Mouse (Mus musculus) embryonic facial prominence, embryonic 14.5 days (tissue): ENCODE results near the gene Rcbtb2. TPM values are rescaled to one million over a fixed set of nuclear protein-coding genes. Genes with fewer than 3 reads are reported as not detected.

Experiments
- ATAC-seq: fragments of 200-750 bp; cut with Nextera tagmentation; 2 replicates; pipeline ENCODE4 v1.8.0; 2017; ENCODE audit warnings: low read depth, moderate number of reproducible peaks, moderate TSS enrichment
- DNase-seq: peaks from one replicate; pipeline ENCODE4 v3.0.0-alpha.2; 2015; ENCODE audit warnings: low spot score
- H3K27ac ChIP-seq: fragments of 300-500 bp; sonication (generic); replicated peaks from 2 replicates; pipeline ENCODE4 v1.5.1; 2014; ENCODE audit warnings: low read depth, mild to moderate bottlenecking, low read length, moderate library complexity
- H3K27me3 ChIP-seq: fragments of 300-500 bp; sonication (generic); replicated peaks from 2 replicates; pipeline ENCODE4 v1.6.1; 2014; ENCODE audit warnings: low read length; ENCODE audit not compliant: control insufficient read depth, insufficient read depth
- H3K36me3 ChIP-seq: fragments of 300-500 bp; sonication (generic); 2 replicates; pipeline ENCODE4 v1.6.1; 2014; ENCODE audit warnings: low read length, mixed read lengths; ENCODE audit not compliant: control insufficient read depth, insufficient read depth
- H3K4me1 ChIP-seq: fragments of 300-500 bp; sonication (generic); 2 replicates; pipeline ENCODE4 v1.6.1; 2014; ENCODE audit warnings: antibody characterized with exemption, low read length; ENCODE audit not compliant: control insufficient read depth, insufficient read depth
- H3K4me2 ChIP-seq: fragments of 300-500 bp; sonication (generic); 2 replicates; pipeline ENCODE4 v1.6.1; 2014; ENCODE audit warnings: low read depth, mild to moderate bottlenecking, low read length, moderate library complexity, mixed read lengths
- H3K4me3 ChIP-seq: fragments of 300-500 bp; sonication (generic); 2 replicates; pipeline ENCODE4 v1.5.1; 2014; ENCODE audit warnings: low read depth, mild to moderate bottlenecking, low read length
- H3K9ac ChIP-seq: fragments of 300-500 bp; sonication (generic); 2 replicates; pipeline ENCODE4 v1.6.1; 2014; ENCODE audit warnings: low read depth, mild to moderate bottlenecking, low read length, moderate library complexity, mixed read lengths
- H3K9me3 ChIP-seq: fragments of 300-500 bp; sonication (generic); 2 replicates; pipeline ENCODE4 v1.6.1; 2016; ENCODE audit warnings: low read length; ENCODE audit not compliant: control insufficient read depth
- WGBS: fragments of 180-500 bp; shearing (Covaris S2); extraction: QIAGEN DNeasy Blood & Tissue Kit; methylation state at CpG from one replicate; pipeline ENCODE4 v1.1.7; 2014; 5-methylcytosine and 5-hydroxymethylcytosine counted together
- polyA plus RNA-seq: library from polyadenylated mRNA; unstranded; fragments of >200 nt; fragmentation: Nextera tagmentation; extraction: Ambion mirVana; gene quantifications from 2 replicates; pipeline ENCODE4 v1.2.1, GENCODE M21; 2014

Rcbtb2 gene
- polyA plus RNA-seq, 1 experiment from 2014 or later, result 86.4 TPM

DNA sequence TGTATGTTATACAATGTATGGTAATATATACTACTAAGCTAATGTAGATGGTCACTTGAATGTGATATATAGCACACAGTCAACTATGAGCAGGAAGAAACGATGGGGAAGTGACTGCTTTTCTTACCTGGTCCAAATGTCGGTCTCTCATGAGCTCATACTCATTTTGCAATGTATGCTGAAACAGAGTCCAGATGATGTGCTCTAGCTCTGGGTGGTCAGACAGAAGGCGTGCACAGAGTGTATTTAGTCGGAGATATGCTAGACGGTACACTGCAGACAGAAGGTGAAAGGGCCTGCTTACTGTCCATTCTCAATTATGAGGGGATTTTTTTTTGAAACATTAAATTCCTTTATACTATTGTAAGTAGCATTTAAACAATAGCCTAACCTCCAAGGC lies 88.6 kb downstream of the Rcbtb2 start:
- Histone ChIP-seq H3K27me3 (no peaks in the 10 kb centered on the region), H3K9ac (no peak overlapping the region), H3K36me3 (peaks cover 12% of the 10 kb centered on the region), H3K4me2 (no peak overlapping the region), H3K27ac (no peak overlapping the region), H3K9me3 (no peaks in the 10 kb centered on the region), H3K4me1 (no peaks in the 10 kb centered on the region), H3K4me3 (no peak overlapping the region)
- WGBS, result 86% methylated on average over 5 of the region's 5 CpGs
- DNase-seq (no peak), ATAC-seq (no peak)

- Histone ChIP-seq H3K9me3 (no peaks in the 10 kb centered on the region), H3K27me3 (no peaks in the 10 kb centered on the region), H3K27ac (no peak overlapping the region), H3K4me2 (no peak overlapping the region), H3K4me3 (no peak overlapping the region), H3K9ac (no peak overlapping the region), H3K4me1 (no peaks in the 10 kb centered on the region), H3K36me3 (peaks cover 6% of the 10 kb centered on the region)
- DNase-seq (no peak), ATAC-seq (no peak)
- WGBS, result 93% methylated on average over 1 of the region's 1 CpGs
Observed at GRCm38 (mm10) chr14:73217062-73217461, 94.2 kb downstream of the Rcbtb2 start.

DNA sequence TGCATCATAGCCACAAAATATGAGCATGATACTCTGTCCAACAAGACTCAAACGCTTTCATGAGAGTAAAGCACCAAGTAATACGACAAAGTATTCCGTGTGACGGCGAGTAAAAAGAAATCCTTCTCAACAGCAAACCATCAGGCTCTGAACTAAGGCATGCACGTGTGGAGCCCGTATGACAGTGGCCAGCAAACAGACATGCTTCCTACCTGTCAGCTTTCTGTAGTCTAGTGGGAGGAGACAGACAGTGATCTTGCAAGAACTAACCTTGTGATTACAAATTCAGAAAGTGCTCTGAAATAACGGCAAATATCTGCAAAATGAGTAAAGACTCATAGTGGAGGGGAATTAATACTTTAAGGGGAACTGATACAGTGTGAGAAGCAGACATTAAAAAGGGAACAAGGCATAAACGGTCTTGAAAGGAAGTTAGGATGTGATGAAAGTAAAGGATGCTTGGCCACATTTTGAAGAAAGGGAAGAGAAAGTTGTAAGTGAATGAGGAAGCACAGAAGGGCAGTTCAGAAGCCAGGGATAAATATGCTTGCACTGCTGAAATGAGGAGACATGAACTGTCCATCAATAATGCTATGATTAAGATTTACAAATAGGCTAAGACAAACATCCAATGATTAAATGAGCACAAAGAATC lies 99.6 kb downstream of the Rcbtb2 start:
- DNase-seq (no peak), ATAC-seq (no peak)
- Histone ChIP-seq H3K27me3 (no peaks in the 10 kb centered on the region), H3K4me1 (peaks cover 5% of the 10 kb centered on the region; the same call in 1 of the 2 replicates), H3K36me3 (no peaks in the 10 kb centered on the region), H3K4me2 (no peak overlapping the region), H3K9me3 (no peaks in the 10 kb centered on the region), H3K27ac (no peak overlapping the region), H3K9ac (no peak overlapping the region), H3K4me3 (no peak overlapping the region)
- 82% methylated on average over 9 of the region's 9 CpGs for WGBS

GRCm38 (mm10) chr14:73226346-73226745 lies 103.5 kb downstream of the Rcbtb2 start:
- Histone ChIP-seq H3K4me1 (peaks cover 8% of the 10 kb centered on the region; the same call in 1 of the 2 replicates), H3K4me2 (no peak overlapping the region), H3K36me3 (no peaks in the 10 kb centered on the region), H3K27me3 (no peaks in the 10 kb centered on the region), H3K9me3 (no peaks in the 10 kb centered on the region), H3K27ac (no peak overlapping the region), H3K9ac (no peak overlapping the region), H3K4me3 (no peak overlapping the region)
- 60% methylated on average over 3 of the region's 3 CpGs for WGBS
- ATAC-seq (peak; percentile 74), DNase-seq (peak; percentile 52)

DNA sequence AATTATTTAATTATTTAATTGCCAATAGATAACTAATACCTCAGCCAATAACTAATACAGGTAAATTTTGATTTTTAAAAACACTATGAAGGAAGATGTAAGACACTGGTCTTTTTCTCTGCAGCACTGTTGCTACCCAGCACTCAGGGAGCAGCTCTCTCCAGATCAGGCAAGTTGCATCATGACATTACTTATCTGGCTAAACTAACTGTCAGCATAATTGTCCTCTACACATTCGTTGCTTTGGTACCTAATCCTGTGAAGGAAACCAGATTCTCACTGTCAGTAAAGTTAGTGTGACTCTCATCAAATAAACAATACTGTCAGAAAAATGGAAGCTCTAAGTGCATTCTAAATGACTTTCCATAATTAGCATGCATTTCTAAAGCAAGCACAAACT lies 104.0 kb downstream of the Rcbtb2 start:
- Histone ChIP-seq H3K27ac (no peak overlapping the region), H3K36me3 (no peaks in the 10 kb centered on the region), H3K4me1 (peaks cover 13% of the 10 kb centered on the region; the same call in 1 of the 2 replicates), H3K9ac (no peak overlapping the region), H3K4me2 (no peak overlapping the region), H3K27me3 (no peaks in the 10 kb centered on the region), H3K9me3 (no peaks in the 10 kb centered on the region), H3K4me3 (no peak overlapping the region)
- 25% methylated on average over 1 of the region's 1 CpGs for WGBS
- ATAC-seq (peak; percentile 72), DNase-seq (peak; percentile 52)

- H3K4me1 ChIP-seq, result peaks cover 20% of the 10 kb centered on the region
- ATAC-seq (peak; percentile 31; the same call in 1 of the 2 replicates), DNase-seq (peak; percentile 65)
- H3K4me3 ChIP-seq, result no peak overlapping the region
- H3K27ac ChIP-seq, result peak overlapping the region; percentile 44; the same call in 1 of the 2 replicates
- peaks cover 3% of the 10 kb centered on the region; the same call in 1 of the 2 replicates for H3K9me3 ChIP-seq
- H3K4me2 ChIP-seq, result no peak overlapping the region
- no peaks in the 10 kb centered on the region for H3K36me3 ChIP-seq
- 21% methylated on average over 5 of the region's 5 CpGs for WGBS
- H3K27me3 ChIP-seq, result no peaks in the 10 kb centered on the region
- no peak overlapping the region for H3K9ac ChIP-seq
Observed at GRCm38 (mm10) chr14:73231286-73231982, 108.6 kb downstream of the Rcbtb2 start.

DNA sequence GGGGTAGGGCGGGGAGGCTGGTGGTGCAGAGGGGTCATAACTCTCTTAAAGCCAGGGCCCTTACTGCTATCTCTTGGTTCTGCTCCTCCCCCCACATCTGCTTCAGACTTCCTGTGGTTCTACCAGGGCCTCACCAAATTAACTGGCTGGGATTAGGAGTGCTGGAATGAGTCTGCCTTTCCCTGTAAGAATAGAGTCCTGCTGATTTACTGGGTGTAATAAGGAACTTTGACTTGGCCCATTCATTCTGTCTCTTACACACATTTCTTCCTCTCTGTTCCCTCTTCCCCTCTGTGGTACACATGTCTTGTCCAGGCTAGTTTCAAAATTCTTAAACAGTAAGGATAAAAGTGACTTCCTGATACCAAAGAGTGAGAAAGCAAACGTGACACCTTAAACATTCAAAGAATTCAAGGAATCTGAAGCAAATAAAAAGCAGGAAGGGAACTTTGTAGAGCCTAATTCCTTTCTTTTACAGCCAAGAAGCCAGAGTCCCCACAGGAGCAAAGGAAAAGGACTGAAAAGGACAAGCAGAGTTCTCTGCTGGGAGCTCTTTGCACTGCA lies 111.7 kb downstream of the Rcbtb2 start:
- peak overlapping the region; percentile 46 for H3K27ac ChIP-seq
- WGBS, result 17% methylated on average over 2 of the region's 2 CpGs
- peaks cover 18% of the 10 kb centered on the region for H3K4me1 ChIP-seq
- H3K4me3 ChIP-seq, result no peak overlapping the region
- peaks cover 3% of the 10 kb centered on the region; the same call in 1 of the 2 replicates for H3K9me3 ChIP-seq
- DNase-seq (peak; percentile 48), ATAC-seq (no peak)
- H3K27me3 ChIP-seq, result no peaks in the 10 kb centered on the region
- no peak overlapping the region for H3K4me2 ChIP-seq
- no peaks in the 10 kb centered on the region for H3K36me3 ChIP-seq
- no peak overlapping the region for H3K9ac ChIP-seq

DNA sequence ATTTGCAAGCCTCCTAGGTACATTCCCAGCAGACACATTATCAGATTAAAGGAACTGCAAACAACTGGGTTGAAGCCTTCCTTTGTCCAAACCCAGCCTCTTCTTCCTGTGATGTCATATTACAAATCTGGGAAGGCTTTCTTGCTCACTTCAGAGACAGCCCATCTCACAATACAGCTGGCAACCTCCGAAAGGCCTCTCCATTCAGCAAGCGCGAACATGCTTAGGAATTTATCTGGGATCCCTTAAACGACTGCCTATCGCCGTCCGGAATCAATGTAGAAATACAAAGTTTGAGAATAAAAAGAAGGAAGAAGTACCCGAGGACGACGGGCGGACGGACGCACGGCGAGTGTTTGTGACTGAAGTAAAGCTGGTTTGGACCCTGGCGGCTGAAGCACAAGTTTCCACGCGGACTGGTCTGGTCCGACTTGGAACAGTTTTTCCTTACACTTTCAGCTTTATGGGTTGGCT lies 115.0 kb downstream of the Rcbtb2 start, which contains the start of gene Lpar6:
TSS of gene Lpar6 (plus strand) at position 48 of the 474 bp plus-strand sequence.
- H3K27me3 ChIP-seq, result no peaks in the 10 kb centered on the region
- peak within 1 kb of the TSS; percentile 97 for H3K27ac ChIP-seq
- peaks cover 12% of the 10 kb centered on the region; the same call in 1 of the 2 replicates for H3K36me3 ChIP-seq
- WGBS, result under 1% methylated on average over 19 of the region's 19 CpGs
- ATAC-seq, result peak; percentile 92
- peaks cover 9% of the 10 kb centered on the region for H3K4me1 ChIP-seq
- peak within 1 kb of the TSS; percentile 85 for H3K9ac ChIP-seq
- peak within 1 kb of the TSS; percentile 62 for H3K4me3 ChIP-seq
- peak within 1 kb of the TSS; percentile 71 for H3K4me2 ChIP-seq
- H3K9me3 ChIP-seq, result peaks cover 3% of the 10 kb centered on the region; the same call in 1 of the 2 replicates
- peak; percentile 95 for DNase-seq
